Mouse (Mus musculus): Measurements from ENCODE around the gene Lars2. TPM values are rescaled to one million over a fixed set of nuclear protein-coding genes. Genes with fewer than 3 reads are reported as not detected.

Gene Lars2
- polyA plus RNA-seq, 1 experiment: 4,688 TPM

- TF ChIP-seq POLR2A (IDR thresholded peaks at IDR 0.05; ENCODE audit: extremely low read depth, insufficient read depth, low read length) (no peak), CTCF (IDR thresholded peaks at IDR 0.05; ENCODE audit: extremely low read depth, insufficient read depth, low read length) (no peak)
- Histone ChIP-seq H3K4me3 (ENCODE audit: insufficient read depth, low read length) (no peak overlapping the region), H3K27ac (ENCODE audit: insufficient read depth, low read length) (no peak overlapping the region), H3K4me1 (ENCODE audit: control insufficient read depth, insufficient read depth, low read length) (no peaks in the 10 kb centered on the region)
Observed at GRCm38 (mm10) chr9:123483598-123483997, 116.9 kb downstream of the Lars2 start.

DNA sequence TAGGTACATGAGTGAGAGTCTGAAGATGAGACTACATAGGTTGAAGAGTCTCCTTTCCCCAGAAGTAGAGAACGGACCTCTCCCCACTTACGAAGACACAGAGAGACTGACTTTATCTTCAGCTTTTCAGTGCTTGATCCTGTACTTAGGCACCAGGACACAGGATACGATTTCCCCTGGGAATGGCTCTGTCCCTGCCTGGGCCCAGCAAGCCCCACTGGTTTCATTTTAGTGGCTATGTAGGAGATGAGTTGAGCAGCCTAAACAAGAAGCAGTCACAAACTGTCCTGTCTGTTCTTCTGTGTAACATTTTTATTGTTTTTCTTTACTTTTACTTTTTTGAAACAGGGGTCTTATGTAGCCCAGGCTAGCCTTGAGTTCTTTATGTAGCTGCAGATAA, 118.1 kb downstream of the Lars2 start:
- TF ChIP-seq CTCF (IDR thresholded peaks at IDR 0.05; ENCODE audit: extremely low read depth, insufficient read depth, low read length) (no peak), POLR2A (IDR thresholded peaks at IDR 0.05; ENCODE audit: extremely low read depth, insufficient read depth, low read length) (no peak)
- H3K4me3 ChIP-seq (ENCODE audit: insufficient read depth, low read length): no peak overlapping the region
- no peak overlapping the region for H3K27ac ChIP-seq (ENCODE audit: insufficient read depth, low read length)
- no peaks in the 10 kb centered on the region for H3K4me1 ChIP-seq (ENCODE audit: control insufficient read depth, insufficient read depth, low read length)

DNA sequence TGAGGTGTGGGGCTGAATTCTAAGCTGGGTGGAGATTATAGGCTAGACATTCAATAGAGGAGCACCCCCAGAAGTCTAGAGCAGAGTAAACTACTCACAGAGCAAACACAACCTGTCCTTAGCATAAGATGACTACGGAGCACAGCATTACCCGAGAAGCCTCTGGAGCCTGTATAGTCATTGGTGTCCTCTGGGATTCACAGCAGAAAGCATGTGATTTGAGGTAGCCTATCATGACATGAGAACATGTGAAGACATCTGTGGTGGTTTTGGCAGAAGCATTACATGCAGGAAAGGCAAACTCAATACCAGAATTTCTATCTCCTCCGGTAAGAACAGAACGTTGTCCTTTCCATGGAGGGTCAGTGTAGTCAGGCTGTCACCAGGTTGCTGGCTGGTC, 118.8 kb downstream of the Lars2 start:
- H3K4me1 ChIP-seq (ENCODE audit: control insufficient read depth, insufficient read depth, low read length): no peaks in the 10 kb centered on the region
- no peak overlapping the region for H3K27ac ChIP-seq (ENCODE audit: insufficient read depth, low read length)
- H3K4me3 ChIP-seq (ENCODE audit: insufficient read depth, low read length): no peak overlapping the region
- TF ChIP-seq POLR2A (IDR thresholded peaks at IDR 0.05; ENCODE audit: extremely low read depth, insufficient read depth, low read length) (no peak), CTCF (IDR thresholded peaks at IDR 0.05; ENCODE audit: extremely low read depth, insufficient read depth, low read length) (no peak)

- TF ChIP-seq POLR2A (IDR thresholded peaks at IDR 0.05; ENCODE audit: extremely low read depth, insufficient read depth, low read length) (no peak), CTCF (IDR thresholded peaks at IDR 0.05; ENCODE audit: extremely low read depth, insufficient read depth, low read length) (no peak)
- Histone ChIP-seq H3K4me3 (ENCODE audit: insufficient read depth, low read length) (no peak overlapping the region), H3K27ac (ENCODE audit: insufficient read depth, low read length) (no peak overlapping the region), H3K4me1 (ENCODE audit: control insufficient read depth, insufficient read depth, low read length) (no peaks in the 10 kb centered on the region; the same call in 1 of the 2 replicates)
Observed at GRCm38 (mm10) chr9:123486635-123487034, 119.9 kb downstream of the Lars2 start.

DNA sequence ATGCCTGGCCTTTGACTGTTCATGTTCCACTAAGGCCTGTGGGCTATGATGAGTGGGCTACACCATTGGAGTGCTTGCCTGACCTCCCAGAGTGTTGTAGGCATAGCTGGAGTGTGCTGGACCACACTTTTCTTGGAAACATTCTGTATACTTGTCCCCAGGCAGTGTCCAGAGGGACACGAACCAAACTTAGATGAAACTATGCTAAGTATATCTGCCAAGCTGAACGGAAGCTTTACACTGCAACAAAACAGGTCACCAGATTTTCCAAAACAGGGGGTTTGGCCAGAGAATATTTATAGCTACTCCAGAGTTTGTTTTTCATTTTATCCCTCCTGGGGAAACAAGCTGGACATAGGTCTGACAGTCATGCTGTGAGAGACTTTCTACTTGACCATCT, 122.3 kb downstream of the Lars2 start:
- no peak overlapping the region for H3K4me3 ChIP-seq (ENCODE audit: insufficient read depth, low read length)
- TF ChIP-seq POLR2A (IDR thresholded peaks at IDR 0.05; ENCODE audit: extremely low read depth, insufficient read depth, low read length) (no peak), CTCF (IDR thresholded peaks at IDR 0.05; ENCODE audit: extremely low read depth, insufficient read depth, low read length) (no peak)
- no peak overlapping the region for H3K27ac ChIP-seq (ENCODE audit: insufficient read depth, low read length)
- peaks cover 3% of the 10 kb centered on the region; the same call in 1 of the 2 replicates for H3K4me1 ChIP-seq (ENCODE audit: control insufficient read depth, insufficient read depth, low read length)

GRCm38 (mm10) chr9:123489727-123490343, 123.1 kb downstream of the Lars2 start:
- TF ChIP-seq CTCF (IDR thresholded peaks at IDR 0.05; ENCODE audit: extremely low read depth, insufficient read depth, low read length) (no peak), POLR2A (IDR thresholded peaks at IDR 0.05; ENCODE audit: extremely low read depth, insufficient read depth, low read length) (no peak)
- peaks cover 3% of the 10 kb centered on the region; the same call in 1 of the 2 replicates for H3K4me1 ChIP-seq (ENCODE audit: control insufficient read depth, insufficient read depth, low read length)
- no peak overlapping the region for H3K4me3 ChIP-seq (ENCODE audit: insufficient read depth, low read length)
- H3K27ac ChIP-seq (ENCODE audit: insufficient read depth, low read length): no peak overlapping the region

GRCm38 (mm10) chr9:123490930-123491329, 124.2 kb downstream of the Lars2 start:
- TF ChIP-seq CTCF (IDR thresholded peaks at IDR 0.05; ENCODE audit: extremely low read depth, insufficient read depth, low read length): no peak
- TF ChIP-seq POLR2A (IDR thresholded peaks at IDR 0.05; ENCODE audit: extremely low read depth, insufficient read depth, low read length): no peak
- Histone ChIP-seq H3K27ac (ENCODE audit: insufficient read depth, low read length) (no peak overlapping the region), H3K4me3 (ENCODE audit: insufficient read depth, low read length) (no peak overlapping the region), H3K4me1 (ENCODE audit: control insufficient read depth, insufficient read depth, low read length) (peaks cover 3% of the 10 kb centered on the region; the same call in 1 of the 2 replicates)

DNA sequence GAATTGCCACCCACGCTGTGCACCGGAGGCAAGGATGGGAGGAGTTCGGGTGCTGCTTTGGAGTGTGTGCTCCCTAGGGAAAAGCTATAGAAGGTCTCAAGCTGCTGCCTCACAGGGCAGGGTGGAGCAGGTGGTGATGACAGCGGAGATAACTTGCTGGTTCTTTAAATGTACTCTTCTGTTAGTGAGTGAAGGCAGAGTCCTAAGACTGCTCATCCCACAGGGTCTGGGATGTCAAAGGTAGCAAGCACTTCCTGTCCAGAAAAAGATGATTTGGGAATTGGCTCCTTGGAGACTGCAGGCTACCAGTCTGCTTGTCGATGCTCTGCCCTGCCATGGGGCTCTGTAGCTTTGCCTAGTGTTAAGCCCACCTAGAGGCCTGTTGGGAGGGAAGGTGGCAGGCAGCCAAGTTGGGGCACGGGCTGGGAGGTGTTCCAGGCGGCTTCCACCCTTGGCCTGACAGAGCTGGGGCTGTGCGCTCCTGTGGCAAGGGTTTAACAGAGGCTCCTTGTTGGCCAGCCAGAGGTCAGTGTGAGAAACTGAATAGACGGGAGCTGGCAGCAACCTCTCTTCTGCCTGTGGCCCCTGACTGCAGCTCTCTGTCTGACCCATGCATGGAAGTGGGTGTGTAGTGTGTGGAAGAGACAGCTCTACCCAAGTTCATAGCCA, 125.3 kb downstream of the Lars2 start:
- H3K27ac ChIP-seq (ENCODE audit: insufficient read depth, low read length): no peak overlapping the region
- no peak for TF ChIP-seq POLR2A (IDR thresholded peaks at IDR 0.05; ENCODE audit: extremely low read depth, insufficient read depth, low read length)
- no peak for TF ChIP-seq CTCF (IDR thresholded peaks at IDR 0.05; ENCODE audit: extremely low read depth, insufficient read depth, low read length)

GRCm38 (mm10) chr9:123496665-123497064, 129.9 kb downstream of the Lars2 start:
- TF ChIP-seq POLR2A (IDR thresholded peaks at IDR 0.05; ENCODE audit: extremely low read depth, insufficient read depth, low read length) (no peak), CTCF (IDR thresholded peaks at IDR 0.05; ENCODE audit: extremely low read depth, insufficient read depth, low read length) (no peak)
- H3K4me3 ChIP-seq (ENCODE audit: insufficient read depth, low read length): no peak overlapping the region
- H3K4me1 ChIP-seq (ENCODE audit: control insufficient read depth, insufficient read depth, low read length): peaks cover 3% of the 10 kb centered on the region
- no peak overlapping the region for H3K27ac ChIP-seq (ENCODE audit: insufficient read depth, low read length)

More for the DNA sequence above, 125.3 kb downstream of the Lars2 start:
- no peak overlapping the region for H3K4me3 ChIP-seq (ENCODE audit: insufficient read depth, low read length)
- peaks cover 3% of the 10 kb centered on the region for H3K4me1 ChIP-seq (ENCODE audit: control insufficient read depth, insufficient read depth, low read length)

- TF ChIP-seq CTCF (IDR thresholded peaks at IDR 0.05; ENCODE audit: extremely low read depth, insufficient read depth, low read length) (no peak), POLR2A (IDR thresholded peaks at IDR 0.05; ENCODE audit: extremely low read depth, insufficient read depth, low read length) (no peak)
- Histone ChIP-seq H3K4me3 (ENCODE audit: insufficient read depth, low read length) (no peak overlapping the region), H3K27ac (ENCODE audit: insufficient read depth, low read length) (no peak overlapping the region), H3K4me1 (ENCODE audit: control insufficient read depth, insufficient read depth, low read length) (peaks cover 4% of the 10 kb centered on the region)
Observed at GRCm38 (mm10) chr9:123497906-123498305, 131.2 kb downstream of the Lars2 start.
